Mouse (Mus musculus): ENCODE data around the gene Reg4.
A peak's percentile ranks its signal among the peaks of the same experiment; 100 is the strongest.

Reg4 gene

GRCm38 (mm10) chr3:98221856-98222255, at the start of gene Reg4:
Gene Reg4, plus strand, starts transcription at chr3:98222156.
- no peak for DNase-seq (ENCODE audit: low read depth in 1 of 2, low spot score in 2 of 2)

- DNase-seq (ENCODE audit: low read depth in 1 of 2, low spot score in 2 of 2) = no peak
These were observed 43.6 kb upstream of the Reg4 start for GRCm38 (mm10) chr3:98178340-98178739.

- DNase-seq (ENCODE audit: low read depth in 1 of 2, low spot score in 2 of 2) = no peak
These were observed 41.2 kb upstream of the Reg4 start for GRCm38 (mm10) chr3:98180805-98181204.

GRCm38 (mm10) chr3:98185163-98185714, 36.7 kb upstream of the Reg4 start:
- no peak for DNase-seq (ENCODE audit: low read depth in 1 of 2, low spot score in 2 of 2)

GRCm38 (mm10) chr3:98187777-98188176, 34.2 kb upstream of the Reg4 start:
- DNase-seq (ENCODE audit: low read depth in 1 of 2, low spot score in 2 of 2) = no peak

- no peak for DNase-seq (ENCODE audit: low read depth in 1 of 2, low spot score in 2 of 2)
These were observed 24.0 kb upstream of the Reg4 start for GRCm38 (mm10) chr3:98197711-98198532.

- DNase-seq (ENCODE audit: low read depth in 1 of 2, low spot score in 2 of 2) = no peak
These were observed 22.2 kb upstream of the Reg4 start for GRCm38 (mm10) chr3:98199747-98200146.

- no peak for DNase-seq (ENCODE audit: low read depth in 1 of 2, low spot score in 2 of 2)
These were observed 18.7 kb upstream of the Reg4 start for GRCm38 (mm10) chr3:98203282-98203681.

- no peak for DNase-seq (ENCODE audit: low read depth in 1 of 2, low spot score in 2 of 2)
These were observed 15.0 kb upstream of the Reg4 start for GRCm38 (mm10) chr3:98206977-98207376.

- no peak for DNase-seq (ENCODE audit: low read depth in 1 of 2, low spot score in 2 of 2)
These were observed 12.8 kb upstream of the Reg4 start for GRCm38 (mm10) chr3:98209161-98209560.

- DNase-seq (ENCODE audit: low read depth in 1 of 2, low spot score in 2 of 2) = no peak
These were observed 11.1 kb upstream of the Reg4 start for GRCm38 (mm10) chr3:98210860-98211259.

GRCm38 (mm10) chr3:98211301-98212081, 10.5 kb upstream of the Reg4 start:
- DNase-seq (ENCODE audit: low read depth in 1 of 2, low spot score in 2 of 2) = no peak

- no peak for DNase-seq (ENCODE audit: low read depth in 1 of 2, low spot score in 2 of 2)
These were observed 5.7 kb upstream of the Reg4 start for GRCm38 (mm10) chr3:98216296-98216695.

GRCm38 (mm10) chr3:98223263-98223662, 1.3 kb downstream of the Reg4 start:
- no peak for DNase-seq (ENCODE audit: low read depth in 1 of 2, low spot score in 2 of 2)

- DNase-seq (ENCODE audit: low read depth in 1 of 2, low spot score in 2 of 2) = no peak
These were observed 2.0 kb downstream of the Reg4 start for GRCm38 (mm10) chr3:98223783-98224580.

- DNase-seq (ENCODE audit: low read depth in 1 of 2, low spot score in 2 of 2) = no peak
These were observed 3.0 kb downstream of the Reg4 start for GRCm38 (mm10) chr3:98224975-98225374.

- no peak for DNase-seq (ENCODE audit: low read depth in 1 of 2, low spot score in 2 of 2)
These were observed 3.8 kb downstream of the Reg4 start for GRCm38 (mm10) chr3:98225746-98226145.

GRCm38 (mm10) chr3:98226988-98227610, 5.1 kb downstream of the Reg4 start:
- DNase-seq (ENCODE audit: low read depth in 1 of 2, low spot score in 2 of 2) = peak in 1 of 2 experiments; percentile 41

- DNase-seq (ENCODE audit: low read depth in 1 of 2, low spot score in 2 of 2) = no peak
These were observed 5.8 kb downstream of the Reg4 start for GRCm38 (mm10) chr3:98227763-98228162.

GRCm38 (mm10) chr3:98229943-98230342, 8.0 kb downstream of the Reg4 start:
- DNase-seq (ENCODE audit: low read depth in 1 of 2, low spot score in 2 of 2) = no peak

- DNase-seq (ENCODE audit: low read depth in 1 of 2, low spot score in 2 of 2) = no peak
These were observed 11.5 kb downstream of the Reg4 start for GRCm38 (mm10) chr3:98233504-98233903.

All from monocyte, adult 2 months (primary cell).